Mouse (Mus musculus) inflammation-experienced regulatory T-cells, adult 6 months (primary cell): Measurements from ENCODE around the gene Rspo3. TPM values are rescaled to one million over a fixed set of nuclear protein-coding genes. Genes with fewer than 3 reads are reported as not detected.

ENCODE experiments used
- ATAC-seq: one replicate; pipeline ENCODE4 v1.8.0; 2017
- polyA plus RNA-seq, 3 experiments: library from polyadenylated mRNA; unstranded; fragments of 100-300 nt; shearing (Covaris generic); gene quantifications; one replicate each; pipeline ENCODE4 v1.2.1; 2017

The Rspo3 gene
- polyA plus RNA-seq, 3 experiments from 2014 or later, result not detected

DNA sequence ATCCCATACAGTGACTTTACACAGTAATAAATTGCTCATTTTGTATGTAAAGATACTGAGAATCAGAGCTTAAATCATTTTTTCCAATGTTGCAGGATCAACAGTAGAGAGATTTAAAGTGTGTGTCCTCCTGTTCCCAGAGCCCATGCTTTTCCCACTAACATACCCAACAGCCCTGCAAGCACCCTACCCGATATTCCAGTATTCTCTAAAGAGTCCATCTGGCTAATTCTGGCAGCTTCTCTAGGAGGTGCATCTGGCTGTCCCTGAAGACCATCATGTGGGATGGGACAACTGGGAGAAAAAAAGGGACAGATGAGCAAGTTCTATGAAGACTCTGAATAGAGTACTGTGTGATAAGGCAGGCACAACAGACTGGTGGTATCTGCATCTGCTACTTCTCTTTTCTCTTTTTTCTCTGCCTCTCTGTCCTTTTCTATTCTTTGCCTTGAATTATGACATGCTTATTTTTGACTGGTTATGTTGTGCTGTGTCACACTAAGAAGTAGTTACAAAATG lies 102.7 kb downstream of the Rspo3 start:
- ATAC-seq, result no peak

DNA sequence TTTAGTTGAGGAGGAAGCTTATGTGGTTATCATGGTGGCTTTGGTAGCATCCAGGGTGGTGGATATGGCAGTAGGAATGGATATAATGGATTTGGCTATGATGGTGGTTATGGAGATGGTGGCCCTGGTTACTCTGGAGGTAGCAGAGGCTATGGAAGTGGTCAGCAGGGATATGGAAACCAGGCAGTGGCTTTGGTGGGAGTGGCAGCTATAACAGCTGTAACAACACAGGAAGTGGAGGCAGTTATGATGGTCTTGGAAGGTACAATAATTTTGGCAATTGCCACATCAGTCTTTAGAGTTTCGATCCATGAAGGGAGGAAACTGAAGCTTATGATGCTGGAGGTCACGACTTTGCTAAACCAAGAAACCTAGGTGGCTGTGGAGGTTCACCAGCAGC lies 109.0 kb downstream of the Rspo3 start:
- no peak for ATAC-seq

- ATAC-seq, result no peak
Observed at GRCm38 (mm10) chr10:29424571-29424970, 111.1 kb downstream of the Rspo3 start.

- ATAC-seq, result no peak
Observed at GRCm38 (mm10) chr10:29414361-29414760, 121.3 kb downstream of the Rspo3 start.

DNA sequence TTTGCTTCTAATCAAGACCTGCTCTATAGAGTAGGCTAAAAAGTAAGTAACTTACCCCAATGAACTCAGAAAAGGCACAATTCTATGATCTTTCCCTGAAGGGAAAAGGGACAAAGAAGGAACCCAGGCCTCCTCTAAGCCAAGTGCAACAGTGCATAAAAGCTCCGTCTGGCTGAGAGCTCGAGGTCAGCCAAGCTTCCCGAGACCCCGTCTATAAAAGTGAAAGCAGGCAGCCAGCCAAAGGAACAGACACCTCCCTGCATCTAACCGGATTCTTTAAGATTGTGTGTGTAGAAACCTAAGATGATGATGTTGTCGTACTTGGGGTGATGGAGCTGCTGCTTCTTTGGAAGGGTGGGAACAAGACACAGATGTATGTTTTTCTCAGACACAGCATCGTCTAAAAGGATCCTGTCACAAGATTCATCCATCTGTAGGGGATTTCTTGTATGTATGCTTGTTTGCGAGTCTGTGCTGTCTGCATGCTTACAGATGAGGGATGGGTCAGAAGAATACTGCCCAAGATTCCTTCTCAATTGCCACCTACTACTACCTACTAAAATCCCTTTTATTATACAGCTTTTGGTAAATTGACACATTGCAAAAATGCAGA lies 132.9 kb downstream of the Rspo3 start:
- no peak for ATAC-seq

Other genes with a start within 250 kb of the Rspo3 start
- 10 to 100 TPM; 27.4 to 38.1 (median 28.4) TPM for gene Echdc1, start 222.7 kb downstream of the Rspo3 start, polyA plus RNA-seq
- 10 to 100 TPM; 57.6 to 69.4 (median 67.7) TPM for gene Rnf146, start 173.4 kb downstream of the Rspo3 start, polyA plus RNA-seq